Mouse (Mus musculus) retina, postnatal 7 days (tissue): Measurements from ENCODE around the gene 4933402N22Rik.
"Not testable (repeated sequence)": the region's sequence is repeated elsewhere in the genome, so short reads cannot be mapped to it uniquely, and the experiment has no call there.

ENCODE experiments used
- DNase-seq: peaks from one replicate; pipeline ENCODE4 v3.0.0-alpha.2; 2012; ENCODE audit warnings: low read depth, low spot score

4933402N22Rik gene

GRCm38 (mm10) chr5:11917743-11918142, at the start of gene 4933402N22Rik:
TSS of gene 4933402N22Rik (plus strand) at chr5:11918043.
- DNase-seq, result not testable (repeated sequence)

GRCm38 (mm10) chr5:11923790-11924189, 5.9 kb downstream of the 4933402N22Rik start:
- not testable (repeated sequence) for DNase-seq
